Mouse (Mus musculus) 416B (cell line): ENCODE results near the gene Fbxl15.

ENCODE experiments used
- DNase-seq: peaks from one replicate; pipeline ENCODE4 v3.0.0; 2011; ENCODE audit warnings: low read depth

Fbxl15 gene

GRCm38 (mm10) chr19:46322996-46323572 lies 4.9 kb upstream of the Fbxl15 start:
- DNase-seq: no peak

DNA sequence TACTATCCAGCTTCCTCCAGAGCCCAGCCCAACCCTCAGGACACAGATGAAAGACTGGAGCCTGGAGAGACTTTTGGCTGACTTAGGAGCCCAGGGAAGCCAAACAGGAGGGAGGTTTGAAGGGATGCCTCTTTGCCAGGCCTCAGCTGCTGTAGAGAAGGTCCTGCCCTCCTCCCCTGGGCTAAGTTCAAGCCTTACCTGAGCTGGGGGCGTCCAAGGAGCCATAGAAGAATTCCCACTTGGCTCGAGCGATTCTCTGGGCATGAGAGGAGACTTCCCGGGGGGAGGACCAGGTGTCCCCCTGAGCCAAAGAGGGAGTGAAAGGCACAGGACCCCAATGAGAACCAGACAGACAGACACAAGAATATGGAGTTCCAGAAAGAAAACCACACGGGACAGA lies 4.3 kb upstream of the Fbxl15 start:
- DNase-seq: no peak

- DNase-seq: no peak
These were observed 3.6 kb upstream of the Fbxl15 start for GRCm38 (mm10) chr19:46324366-46324765.

DNA sequence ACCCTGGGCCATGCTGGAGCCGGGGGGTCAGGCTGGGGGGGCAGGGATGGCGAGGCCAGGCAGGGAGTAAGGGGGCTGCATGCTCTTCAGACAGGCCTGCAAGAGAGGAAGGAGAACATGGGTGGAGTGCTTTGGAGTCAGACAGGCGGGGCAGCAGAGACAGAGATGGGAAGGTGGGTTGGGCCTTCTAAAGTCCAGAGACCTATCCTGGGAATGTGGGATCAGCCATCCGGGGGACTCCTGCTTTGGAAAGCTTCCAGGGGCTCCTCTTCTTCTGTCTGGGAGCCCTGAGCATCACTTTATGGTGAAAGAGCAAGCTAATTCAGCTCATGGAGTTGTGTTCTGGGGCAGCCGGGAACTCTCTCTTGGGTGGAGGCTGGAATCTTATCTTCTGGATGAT lies 3.1 kb upstream of the Fbxl15 start:
- DNase-seq: no peak

GRCm38 (mm10) chr19:46326019-46326755 lies 1.8 kb upstream of the Fbxl15 start:
- no peak for DNase-seq

GRCm38 (mm10) chr19:46326756-46327305 lies 1.2 kb upstream of the Fbxl15 start, which contains the start of gene Psd:
TSS of gene Psd (minus strand) at chr19:46327156.
- DNase-seq: no peak

GRCm38 (mm10) chr19:46327531-46328064 lies 386 bp upstream of the Fbxl15 start:
- no peak for DNase-seq

DNA sequence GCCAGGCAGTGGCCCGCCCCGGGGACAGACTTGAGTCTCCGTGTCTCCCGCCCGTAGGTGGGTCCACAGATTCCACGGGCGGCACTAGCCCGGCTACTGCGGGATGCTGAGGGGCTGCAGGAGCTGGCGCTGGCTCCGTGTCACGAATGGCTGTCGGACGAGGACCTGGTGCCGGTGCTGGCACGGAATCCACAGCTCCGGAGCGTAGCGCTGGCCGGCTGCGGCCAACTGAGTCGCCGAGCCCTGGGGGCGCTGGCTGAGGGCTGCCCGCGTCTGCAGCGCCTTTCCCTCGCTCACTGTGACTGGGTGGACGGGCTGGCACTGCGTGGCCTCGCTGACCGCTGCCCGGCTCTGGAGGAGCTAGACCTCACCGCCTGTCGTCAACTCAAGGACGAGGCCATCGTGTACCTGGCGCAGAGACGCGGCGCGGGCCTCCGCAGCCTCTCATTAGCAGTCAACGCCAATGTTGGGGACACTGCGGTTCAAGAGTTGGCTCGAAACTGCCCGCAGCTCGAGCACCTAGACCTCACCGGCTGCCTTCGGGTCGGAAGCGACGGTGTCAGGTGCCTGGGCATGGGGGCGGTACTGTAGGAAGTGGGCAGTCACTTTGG lies 1.2 kb downstream of the Fbxl15 start:
- DNase-seq: no peak

DNA sequence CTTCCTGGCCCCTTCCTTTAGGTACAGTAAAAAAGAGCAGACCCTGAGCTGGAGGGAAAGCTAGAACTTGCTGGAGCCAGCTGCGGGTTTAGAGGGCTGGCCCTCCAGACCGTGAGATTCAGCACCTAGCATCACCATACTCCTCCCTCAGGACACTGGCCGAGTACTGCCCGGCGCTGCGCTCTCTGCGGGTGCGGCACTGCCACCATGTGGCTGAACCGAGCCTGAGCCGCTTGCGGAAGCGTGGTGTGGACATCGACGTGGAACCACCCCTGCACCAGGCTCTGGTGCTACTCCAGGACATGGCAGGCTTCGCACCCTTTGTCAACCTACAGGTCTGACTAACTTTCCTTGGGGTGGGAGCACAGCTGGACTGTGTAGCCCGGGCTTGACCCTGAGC lies 2.0 kb downstream of the Fbxl15 start:
- peak; percentile 85 for DNase-seq

DNA sequence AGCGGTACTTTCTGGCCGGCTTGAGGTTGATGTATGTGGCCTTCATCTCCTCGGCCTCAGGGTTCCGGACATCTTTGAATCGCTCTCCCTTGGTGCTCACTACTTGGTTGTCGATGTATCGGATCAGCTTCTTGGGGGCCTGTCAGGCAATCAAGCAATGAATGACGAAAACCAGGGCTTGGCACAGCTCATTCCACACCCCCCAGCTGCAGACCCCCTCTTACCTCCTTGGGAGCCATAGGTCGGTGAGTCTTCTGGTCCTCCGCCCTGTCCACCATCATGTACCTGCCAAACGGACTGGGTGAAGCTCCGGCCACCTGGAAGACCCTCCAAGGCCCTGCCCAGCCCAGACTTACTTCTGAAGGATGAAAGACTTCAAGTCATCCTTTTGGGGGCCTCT lies 2.7 kb downstream of the Fbxl15 start:
- DNase-seq: no peak

DNA sequence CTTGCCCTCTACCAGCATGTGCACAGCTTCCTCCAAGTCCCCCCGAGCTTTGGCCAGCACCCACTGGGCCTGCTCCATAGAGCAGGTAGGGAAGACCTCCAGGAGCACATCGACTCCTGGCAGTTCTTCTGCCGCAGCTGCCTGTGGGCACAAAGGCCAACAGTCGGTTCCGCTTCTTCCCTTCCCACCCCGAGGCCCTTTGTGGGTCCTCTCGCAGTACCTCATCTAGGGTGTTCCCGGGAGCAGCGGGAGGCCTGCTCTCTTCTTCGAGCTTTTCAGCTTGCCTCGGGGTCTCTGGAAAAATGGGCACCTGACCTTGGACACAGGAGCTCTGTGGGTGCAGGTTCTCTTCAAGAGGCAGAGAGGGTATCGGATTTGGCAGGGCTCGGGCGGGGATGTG lies 3.3 kb downstream of the Fbxl15 start:
- no peak for DNase-seq

DNA sequence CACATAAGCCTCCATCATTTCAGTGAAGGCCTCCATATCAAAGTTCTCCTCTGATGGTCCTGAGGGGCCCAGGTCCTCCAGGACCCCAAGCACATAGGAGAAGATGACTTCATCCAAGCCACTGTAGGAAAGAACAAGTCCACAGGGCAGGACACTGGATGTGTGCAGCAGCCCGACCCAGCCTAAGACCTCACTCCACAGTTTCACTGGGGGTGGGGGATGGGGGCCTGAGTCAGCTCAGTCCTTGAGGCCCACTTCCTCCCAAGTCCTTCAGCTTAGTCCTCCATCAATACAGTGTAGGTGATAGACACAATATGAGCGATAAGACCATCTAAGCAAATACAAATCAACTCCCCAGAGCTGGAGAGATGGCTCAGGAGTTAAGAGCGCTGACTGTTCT lies 4.0 kb downstream of the Fbxl15 start:
- DNase-seq: no peak

GRCm38 (mm10) chr19:46332721-46333339 lies 4.8 kb downstream of the Fbxl15 start:
- DNase-seq: no peak

- no peak for DNase-seq
These were observed 5.9 kb downstream of the Fbxl15 start for GRCm38 (mm10) chr19:46333906-46334305.

DNA sequence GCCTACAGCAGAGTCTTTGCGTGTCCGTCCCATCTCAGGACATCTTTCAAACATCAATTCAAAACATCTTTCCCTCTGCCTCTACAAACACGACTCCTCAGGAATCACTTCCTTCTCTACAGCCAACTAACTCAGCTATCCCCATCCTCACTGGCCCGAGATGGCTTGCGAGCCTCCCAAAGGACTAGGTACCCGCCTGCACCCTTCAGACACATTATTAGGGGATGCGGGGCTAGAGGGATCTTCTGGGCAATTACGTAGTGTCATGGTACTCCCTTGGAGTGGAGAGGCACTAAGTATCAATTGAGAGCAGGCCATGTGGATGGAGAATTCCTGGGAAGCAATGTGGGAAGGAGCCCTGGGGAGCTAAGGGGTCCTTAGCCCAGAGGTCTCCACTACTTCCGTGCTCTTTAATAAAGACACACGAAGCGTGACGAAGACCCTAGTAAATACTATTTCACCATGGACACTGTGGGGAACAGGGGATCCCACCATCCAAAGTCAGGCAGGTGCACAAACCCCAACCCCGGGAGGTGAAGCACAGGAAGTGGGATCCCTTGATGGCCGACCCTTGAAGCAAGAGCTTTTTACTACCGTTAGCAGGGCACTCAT lies 9.8 kb downstream of the Fbxl15 start:
- no peak for DNase-seq

DNA sequence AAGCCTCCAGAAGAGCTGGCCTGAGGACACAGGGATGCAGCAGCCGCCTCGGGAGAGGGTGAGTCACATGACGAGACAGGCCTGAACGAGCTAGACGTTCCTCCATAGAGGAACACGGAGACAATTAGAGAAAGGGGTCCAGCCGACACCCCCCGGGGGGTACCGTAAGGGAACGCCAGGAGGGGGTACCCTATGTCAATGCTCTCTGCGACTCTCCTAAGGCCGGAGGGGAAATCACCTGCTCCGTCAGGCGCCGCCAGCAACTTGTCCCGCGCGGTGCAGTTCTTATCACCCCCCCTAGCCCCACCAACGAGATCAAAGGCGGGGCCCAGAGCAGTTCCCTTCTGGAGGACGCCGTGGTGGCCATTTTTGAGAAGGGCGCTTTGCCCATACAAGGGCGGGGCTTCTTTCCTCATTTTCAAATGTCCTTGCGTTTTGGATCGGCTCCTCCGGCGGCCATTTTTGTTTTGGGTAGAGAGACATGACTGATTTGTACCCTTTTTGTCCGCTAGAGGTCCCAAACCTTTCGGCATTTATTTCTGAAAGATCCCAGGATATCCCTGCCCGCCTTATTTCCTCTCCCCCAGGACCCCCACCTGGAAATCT lies 10.4 kb downstream of the Fbxl15 start, which contains the start of gene Cuedc2:
TSS of gene Cuedc2 (minus strand) at position 372 of the 606 bp plus-strand sequence.
- DNase-seq: peak; percentile 99

- DNase-seq: no peak
These were observed 10.9 kb downstream of the Fbxl15 start for GRCm38 (mm10) chr19:46338942-46339286.

DNA sequence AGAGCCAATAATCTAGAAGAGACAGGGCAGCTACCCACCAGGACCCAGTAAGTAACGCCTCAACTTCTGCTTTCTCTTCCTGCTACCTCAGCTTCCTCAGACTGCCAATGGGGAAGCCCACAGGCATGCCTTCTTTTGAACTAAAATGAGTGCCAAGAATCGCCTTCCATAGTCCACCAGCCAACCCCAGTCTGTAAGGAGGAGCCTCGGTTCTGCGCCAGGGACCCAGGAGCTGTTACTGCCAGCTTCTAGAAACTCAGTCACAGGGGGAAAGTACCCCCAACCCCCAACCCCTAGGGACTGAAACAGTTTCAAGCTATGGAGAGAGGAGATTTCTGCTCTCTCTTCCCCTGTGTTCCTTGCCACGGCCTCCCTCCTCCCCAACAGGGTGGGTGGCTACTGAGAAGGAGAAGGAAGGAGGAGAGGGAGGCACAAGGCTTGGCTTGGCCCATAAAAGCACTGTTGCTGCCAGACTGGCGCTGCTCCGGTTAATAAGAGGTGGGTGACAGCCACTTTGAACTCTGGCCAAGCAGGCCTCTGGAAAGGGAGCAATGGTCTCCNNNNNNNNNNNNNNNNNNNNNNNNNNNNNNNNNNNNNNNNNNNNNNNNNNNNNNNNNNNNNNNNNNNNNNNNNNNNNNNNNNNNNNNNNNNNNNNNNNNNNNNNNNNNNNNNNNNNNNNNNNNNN lies 11.4 kb downstream of the Fbxl15 start:
- DNase-seq: peak; percentile 93

GRCm38 (mm10) chr19:46344710-46345419 lies 16.9 kb downstream of the Fbxl15 start:
- no peak for DNase-seq

GRCm38 (mm10) chr19:46347146-46347545 lies 19.2 kb downstream of the Fbxl15 start:
- no peak for DNase-seq
